Mouse (Mus musculus) kidney, embryonic 16.5 days (tissue): Measurements from ENCODE around the gene Tlr5. TPM values are rescaled to one million over a fixed set of nuclear protein-coding genes. Genes with fewer than 3 reads are reported as not detected.

Experiments used
- ATAC-seq: fragments of 200-750 bp; cut with Nextera tagmentation; 2 replicates; pipeline ENCODE4 v1.8.0; 2017; ENCODE audit warnings: moderate TSS enrichment; ENCODE audit not compliant: low FRiP score, low TSS enrichment
- H3K27ac ChIP-seq: fragments of 300-500 bp; sonication (generic); 2 replicates; pipeline ENCODE4 v1.5.1; 2014; ENCODE audit warnings: low read length
- H3K27me3 ChIP-seq: fragments of 300-500 bp; sonication (generic); 2 replicates; pipeline ENCODE4 v1.6.1; 2014; ENCODE audit warnings: low read length, control low read depth, mixed read lengths; ENCODE audit not compliant: insufficient read depth
- H3K36me3 ChIP-seq: fragments of 300-500 bp; sonication (generic); 2 replicates; pipeline ENCODE4 v1.6.1; 2014; ENCODE audit warnings: low read length, control low read depth, mixed read lengths; ENCODE audit not compliant: insufficient read depth
- H3K4me1 ChIP-seq: fragments of 300-500 bp; sonication (generic); 2 replicates; pipeline ENCODE4 v1.6.1; 2014; ENCODE audit warnings: low read length, control low read depth, mixed read lengths; ENCODE audit not compliant: insufficient read depth
- H3K4me2 ChIP-seq: fragments of 300-500 bp; sonication (generic); replicated peaks from 2 replicates; pipeline ENCODE4 v1.6.1; 2014; ENCODE audit warnings: low read depth, low read length
- H3K4me3 ChIP-seq: fragments of 300-500 bp; sonication (generic); 2 replicates; pipeline ENCODE4 v1.5.1; 2014; ENCODE audit warnings: mild to moderate bottlenecking, low read length
- H3K9ac ChIP-seq: fragments of 300-500 bp; sonication (generic); replicated peaks from 2 replicates; pipeline ENCODE4 v1.6.1; 2014; ENCODE audit warnings: low read length
- H3K9me3 ChIP-seq: fragments of 300-500 bp; sonication (generic); 2 replicates; pipeline ENCODE4 v1.6.1; 2016; ENCODE audit warnings: low read length, control low read depth
- WGBS: fragments of 180-500 bp; shearing (Covaris S2); extraction: QIAGEN DNeasy Blood & Tissue Kit; methylation state at CpG from one replicate; pipeline ENCODE4 v1.1.7; 2014; 5-methylcytosine and 5-hydroxymethylcytosine counted together
- polyA plus RNA-seq: library from polyadenylated mRNA; unstranded; fragments of >200 nt; fragmentation: Nextera tagmentation; extraction: Ambion mirVana; gene quantifications from 2 replicates; pipeline ENCODE4 v1.2.1, GENCODE M21; 2015

Gene Tlr5
- polyA plus RNA-seq, 1 experiment from 2014 or later, result 1.00 TPM

- Histone ChIP-seq H3K27me3 (no peaks in the 10 kb centered on the region), H3K27ac (no peak overlapping the region), H3K4me2 (no peak overlapping the region), H3K9ac (no peak overlapping the region), H3K36me3 (no peaks in the 10 kb centered on the region), H3K4me3 (no peak overlapping the region), H3K4me1 (peaks cover 28% of the 10 kb centered on the region), H3K9me3 (no peaks in the 10 kb centered on the region)
- WGBS, result 68% methylated on average over 5 of the region's 5 CpGs
- ATAC-seq, result 0 out of 2 replicates have a peak, but pooled peaks have one; percentile 21
Observed at GRCm38 (mm10) chr1:182961076-182961475, 6.5 kb downstream of the Tlr5 start.

DNA sequence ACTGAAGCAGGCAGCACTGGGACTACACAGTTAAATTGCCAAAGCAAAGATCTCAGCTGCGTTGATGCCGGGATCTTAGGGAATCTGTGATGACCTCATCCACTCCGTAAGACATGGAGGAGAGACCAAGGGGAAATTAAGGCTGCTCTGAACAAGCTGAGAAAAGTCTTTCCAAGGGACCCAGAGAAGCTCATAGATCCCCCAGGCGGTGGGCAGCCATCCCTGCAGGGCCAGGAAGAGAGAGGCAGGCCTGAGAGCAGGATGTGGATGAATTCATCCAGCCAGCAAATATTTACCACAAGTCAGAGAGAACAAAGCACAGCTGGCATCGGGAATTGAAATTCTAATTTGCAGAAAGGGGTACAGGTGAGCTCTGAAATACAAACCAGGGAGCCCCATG is 8.7 kb downstream of the Tlr5 start:
- H3K27me3 ChIP-seq, result no peaks in the 10 kb centered on the region
- no peak overlapping the region for H3K4me2 ChIP-seq
- H3K4me1 ChIP-seq, result peaks cover 13% of the 10 kb centered on the region
- H3K27ac ChIP-seq, result no peak overlapping the region
- no peaks in the 10 kb centered on the region for H3K36me3 ChIP-seq
- 64% methylated on average over 5 of the region's 5 CpGs for WGBS
- H3K4me3 ChIP-seq, result no peak overlapping the region
- no peak overlapping the region for H3K9ac ChIP-seq
- H3K9me3 ChIP-seq, result no peaks in the 10 kb centered on the region
- ATAC-seq, result no peak

GRCm38 (mm10) chr1:182964855-182965466 is 10.4 kb downstream of the Tlr5 start:
- 68% methylated on average over 9 of the region's 9 CpGs for WGBS

DNA sequence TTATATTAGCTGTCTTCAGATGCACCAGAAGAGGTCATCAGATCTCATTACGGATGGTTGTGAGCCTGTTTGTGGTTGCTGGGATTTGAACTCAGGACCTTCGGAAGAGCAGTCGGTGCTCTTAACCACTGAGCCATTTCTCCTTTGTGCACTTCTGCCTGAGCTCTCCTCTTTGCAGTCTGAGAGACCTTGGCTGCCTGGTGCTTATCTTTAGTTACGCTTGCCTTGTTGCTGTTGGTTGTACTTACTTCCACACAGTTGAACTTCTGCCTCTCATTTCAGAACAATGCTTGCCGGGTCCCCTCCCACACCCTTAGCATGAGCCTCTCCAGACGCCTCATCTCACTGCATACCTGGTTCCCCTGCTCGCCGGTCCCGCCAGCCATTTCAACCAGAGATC is 14.1 kb downstream of the Tlr5 start:
- Histone ChIP-seq H3K27me3 (no peaks in the 10 kb centered on the region), H3K9ac (no peak overlapping the region), H3K4me1 (0 out of 2 replicates have a peak, but pooled peaks cover 2% of the 10 kb centered on the region), H3K4me3 (no peak overlapping the region), H3K36me3 (no peaks in the 10 kb centered on the region), H3K4me2 (no peak overlapping the region), H3K9me3 (no peaks in the 10 kb centered on the region), H3K27ac (no peak overlapping the region)
- WGBS, result 83% methylated on average over 9 of the region's 9 CpGs
- no peak for ATAC-seq

More at GRCm38 (mm10) chr1:182964855-182965466, 10.4 kb downstream of the Tlr5 start:
- no peaks in the 10 kb centered on the region for H3K36me3 ChIP-seq
- no peaks in the 10 kb centered on the region for H3K4me1 ChIP-seq
- H3K4me3 ChIP-seq, result no peak overlapping the region
- no peak overlapping the region for H3K27ac ChIP-seq
- H3K9me3 ChIP-seq, result no peaks in the 10 kb centered on the region
- no peak overlapping the region for H3K9ac ChIP-seq
- H3K27me3 ChIP-seq, result no peaks in the 10 kb centered on the region
- H3K4me2 ChIP-seq, result no peak overlapping the region
- no peak for ATAC-seq

DNA sequence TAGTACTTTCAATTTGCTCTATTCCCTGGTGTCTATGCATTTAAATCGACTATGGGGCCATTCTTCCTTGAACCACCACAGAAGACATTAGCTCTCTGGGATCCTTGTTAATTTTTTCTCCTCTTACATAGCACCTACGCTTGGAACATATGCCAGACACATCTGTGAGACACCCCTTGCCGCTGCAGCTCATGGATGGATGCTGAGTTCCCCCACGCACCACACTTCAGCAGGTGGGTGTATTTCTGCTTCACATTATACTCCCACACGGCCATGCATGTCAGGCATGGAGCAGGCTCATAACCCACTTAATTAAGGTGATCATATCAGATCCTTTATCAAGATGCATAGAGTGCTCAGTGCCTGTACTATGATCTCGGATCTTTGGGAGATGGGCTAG is 17.7 kb downstream of the Tlr5 start:
- H3K9me3 ChIP-seq, result no peaks in the 10 kb centered on the region
- H3K4me3 ChIP-seq, result no peak overlapping the region
- H3K4me2 ChIP-seq, result no peak overlapping the region
- H3K36me3 ChIP-seq, result no peaks in the 10 kb centered on the region
- WGBS, result 81% methylated on average over 6 of the region's 6 CpGs
- 0 out of 2 replicates have a peak, but pooled peaks cover 5% of the 10 kb centered on the region for H3K4me1 ChIP-seq
- H3K9ac ChIP-seq, result no peak overlapping the region
- no peak overlapping the region for H3K27ac ChIP-seq
- no peak for ATAC-seq
- H3K27me3 ChIP-seq, result no peaks in the 10 kb centered on the region

DNA sequence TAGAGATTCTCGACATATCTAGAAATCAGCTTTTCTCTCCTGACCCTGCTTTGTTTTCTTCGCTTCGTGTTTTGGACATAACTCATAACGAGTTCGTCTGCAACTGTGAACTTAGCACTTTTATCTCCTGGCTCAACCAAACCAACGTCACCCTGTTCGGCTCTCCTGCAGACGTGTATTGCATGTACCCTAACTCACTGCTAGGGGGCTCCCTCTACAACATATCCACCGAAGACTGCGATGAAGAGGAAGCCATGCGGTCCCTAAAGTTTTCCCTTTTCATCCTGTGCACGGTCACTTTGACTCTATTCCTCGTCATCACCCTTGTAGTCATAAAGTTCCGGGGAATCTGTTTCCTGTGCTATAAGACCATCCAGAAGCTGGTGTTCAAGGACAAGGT is 20.2 kb downstream of the Tlr5 start:
- no peak overlapping the region for H3K9ac ChIP-seq
- 75% methylated on average over 14 of the region's 14 CpGs for WGBS
- H3K27ac ChIP-seq, result peak overlapping the region; percentile 36; the same call in 1 of the 2 replicates
- H3K9me3 ChIP-seq, result no peaks in the 10 kb centered on the region
- no peaks in the 10 kb centered on the region for H3K27me3 ChIP-seq
- 0 out of 2 replicates have a peak, but pooled peaks cover 5% of the 10 kb centered on the region for H3K4me1 ChIP-seq
- H3K4me2 ChIP-seq, result no peak overlapping the region
- no peak overlapping the region for H3K4me3 ChIP-seq
- no peak for ATAC-seq
- no peaks in the 10 kb centered on the region for H3K36me3 ChIP-seq

DNA sequence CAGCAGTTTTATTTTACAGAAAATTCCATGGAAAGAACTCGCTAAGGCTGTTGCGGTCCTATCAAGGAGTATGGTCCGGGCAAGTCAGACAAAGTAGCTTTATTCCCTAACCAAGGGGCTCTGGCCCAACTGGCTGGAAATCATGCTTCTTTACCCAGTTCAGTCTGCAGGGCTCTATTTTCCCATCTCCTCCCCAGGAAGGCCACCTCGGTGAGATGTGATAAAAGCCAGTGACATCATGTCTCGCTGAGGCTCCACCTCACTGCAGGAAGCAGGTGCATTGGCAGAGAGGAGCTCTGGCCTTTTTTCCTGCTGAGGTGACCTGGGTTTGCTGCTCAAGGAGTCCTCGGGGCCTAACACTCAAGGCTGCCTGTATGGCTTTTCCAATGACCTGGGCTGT is 26.1 kb downstream of the Tlr5 start:
- H3K27me3 ChIP-seq, result no peaks in the 10 kb centered on the region
- no peak overlapping the region for H3K4me3 ChIP-seq
- H3K9ac ChIP-seq, result no peak overlapping the region
- no peak for ATAC-seq
- peaks cover 9% of the 10 kb centered on the region for H3K4me1 ChIP-seq
- no peak overlapping the region for H3K4me2 ChIP-seq
- H3K27ac ChIP-seq, result no peak overlapping the region
- 70% methylated on average over 6 of the region's 6 CpGs for WGBS
- H3K36me3 ChIP-seq, result no peaks in the 10 kb centered on the region
- no peaks in the 10 kb centered on the region for H3K9me3 ChIP-seq

DNA sequence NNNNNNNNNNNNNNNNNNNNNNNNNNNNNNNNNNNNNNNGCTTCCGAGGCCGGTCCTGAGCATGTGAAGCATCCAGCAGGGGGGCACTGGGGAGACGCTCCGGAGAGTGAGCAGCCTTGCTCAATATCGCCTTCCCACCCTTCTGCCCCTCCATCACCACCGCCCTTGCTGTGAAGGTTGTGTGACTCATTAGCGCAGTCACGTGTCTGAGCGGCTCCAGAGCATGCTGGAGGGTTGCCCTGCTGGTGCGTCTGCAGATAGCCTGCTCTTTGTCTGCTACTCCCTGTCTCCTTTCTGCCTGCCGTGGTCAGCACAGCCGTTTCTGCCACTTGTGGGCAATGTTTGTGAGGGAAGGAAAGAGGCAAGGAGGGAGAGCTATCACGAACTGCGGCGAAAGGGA is 28.4 kb downstream of the Tlr5 start:
- under 1% methylated on average over 13 of the region's 15 CpGs for WGBS
- Histone ChIP-seq H3K4me1 (peaks cover 13% of the 10 kb centered on the region), H3K9me3 (no peaks in the 10 kb centered on the region), H3K4me2 (peak overlapping the region; percentile 73), H3K4me3 (peak overlapping the region; percentile 40), H3K27ac (0 out of 2 replicates have a peak overlapping the region, but pooled peaks have one; percentile 3), H3K27me3 (no peaks in the 10 kb centered on the region), H3K9ac (peak overlapping the region; percentile 69), H3K36me3 (no peaks in the 10 kb centered on the region)
- ATAC-seq, result peak; percentile 92

- WGBS, result 46% methylated on average over 14 of the region's 14 CpGs
- H3K27ac ChIP-seq, result 0 out of 2 replicates have a peak overlapping the region, but pooled peaks have one; percentile 3
- H3K9me3 ChIP-seq, result no peaks in the 10 kb centered on the region
- H3K36me3 ChIP-seq, result no peaks in the 10 kb centered on the region
- 0 out of 2 replicates have a peak, but pooled peaks have one; percentile 40 for ATAC-seq
- peak overlapping the region; percentile 73 for H3K4me2 ChIP-seq
- peak overlapping the region; percentile 40 for H3K4me3 ChIP-seq
- H3K9ac ChIP-seq, result peak overlapping the region; percentile 69
- H3K4me1 ChIP-seq, result peaks cover 13% of the 10 kb centered on the region
- no peaks in the 10 kb centered on the region for H3K27me3 ChIP-seq
Observed at GRCm38 (mm10) chr1:182983496-182984127, 29.0 kb downstream of the Tlr5 start.

- Histone ChIP-seq H3K27me3 (no peaks in the 10 kb centered on the region), H3K27ac (peak overlapping the region; percentile 4; the same call in 1 of the 2 replicates)
- 47% methylated on average over 13 of the region's 13 CpGs for WGBS
Observed at GRCm38 (mm10) chr1:182986243-182986642, 31.7 kb downstream of the Tlr5 start.

More at GRCm38 (mm10) chr1:182986243-182986642, 31.7 kb downstream of the Tlr5 start:
- Histone ChIP-seq H3K4me1 (peaks cover 13% of the 10 kb centered on the region), H3K9me3 (no peaks in the 10 kb centered on the region), H3K36me3 (no peaks in the 10 kb centered on the region), H3K4me3 (no peak overlapping the region), H3K4me2 (no peak overlapping the region), H3K9ac (no peak overlapping the region)
- no peak for ATAC-seq
